18 mouse cellular contexts compared by ENCODE assay signal in genomic region chr4:37445268-37445667, GRCm38 (mm10).
DNase-seq lines count a peak whose midpoint lies in the region; ATAC-seq and TF ChIP-seq lines count a peak whose summit lies in the region.
"Had no signal": no experiment of that assay in that cellular context is flagged by ENCODE, and none has a peak within 500 bp of the region (broad histone marks: within the 10 kb centered on the region; RNA-seq: fewer than 3 reads in every experiment).

No protein-coding gene starts in this region.

- H3K4me2 ChIP-seq in hindbrain, postnatal 0 days (ENCODE audit: low read depth, low read length) = no peak overlapping the region
- H3K4me2 ChIP-seq in hindbrain, embryonic 12.5 days (replicated peaks) = no peak overlapping the region
- no peak overlapping the region for H3K4me2 ChIP-seq in midbrain, embryonic 11.5 days
- H3K4me2 ChIP-seq: embryonic facial prominence, embryonic 12.5 days; forebrain, embryonic 15.5 days; heart, embryonic 12.5 days; hindbrain, embryonic 15.5 days had no signal

- 0 out of 2 replicates have a peak, but pooled peaks have one; percentile 20 for TF ChIP-seq CTCF in hindbrain, postnatal 0 days (IDR thresholded peaks at IDR 0.05; ENCODE audit: low read depth)

- no peak overlapping the region for H3K27ac ChIP-seq in hindbrain, postnatal 0 days
- no peak overlapping the region for H3K27ac ChIP-seq in hindbrain, embryonic 12.5 days
- no peak overlapping the region for H3K27ac ChIP-seq in midbrain, embryonic 11.5 days (ENCODE audit: low read depth, low read length)
- H3K27ac ChIP-seq: embryonic facial prominence, embryonic 12.5 days; forebrain, embryonic 15.5 days; hindbrain, embryonic 15.5 days had no signal

- WGBS in hindbrain, postnatal 0 days = 70% methylated on average over 2 of the region's 2 CpGs
- 79% methylated on average over 2 of the region's 2 CpGs for WGBS in hindbrain, embryonic 12.5 days
- 79% methylated on average over 2 of the region's 2 CpGs for WGBS in midbrain, embryonic 11.5 days

- H3K9me3 ChIP-seq in hindbrain, postnatal 0 days (ENCODE audit: low read length) = no peaks in the 10 kb centered on the region
- H3K9me3 ChIP-seq in hindbrain, embryonic 12.5 days (replicated peaks) = no peaks in the 10 kb centered on the region
- H3K9me3 ChIP-seq in midbrain, embryonic 11.5 days (ENCODE audit: control insufficient read depth, low read length) = no peaks in the 10 kb centered on the region
- H3K9me3 ChIP-seq: embryonic facial prominence, embryonic 12.5 days; forebrain, embryonic 15.5 days; heart, embryonic 12.5 days; hindbrain, embryonic 15.5 days had no signal

- ATAC-seq in hindbrain, postnatal 0 days = no peak
- ATAC-seq in hindbrain, embryonic 12.5 days (ENCODE audit: low FRiP score) = no peak
- ATAC-seq in midbrain, embryonic 11.5 days (ENCODE audit: low FRiP score) = no peak
- ATAC-seq: forebrain, embryonic 15.5 days had no signal

- peak; percentile 17 for DNase-seq in adrenal gland, postnatal 14 days
- DNase-seq in adrenal gland, postnatal 4 days (ENCODE audit: low spot score in 2 of 2) = no peak
- DNase-seq in hindbrain, postnatal 0 days (ENCODE audit: low spot score) = peak; percentile 2
- peak; percentile 14 for DNase-seq in 416B (ENCODE audit: low read depth)
- DNase-seq in c-Kit-positive CD71-positive TER-119-positive erythroid progenitor cells, embryonic 14.5 days (ENCODE audit: low spot score) = peak; percentile 0
- no peak for DNase-seq in kidney, postnatal 25 days
- no peak for DNase-seq in midbrain, embryonic 11.5 days (ENCODE audit: low spot score, missing footprints)
- DNase-seq: adrenal gland, adult 2 months; B cell, adult 2 months; gastrocnemius, postnatal 10 days; lung, adult 18-20 months; right cerebral cortex, postnatal 4 days had no signal

- H3K36me3 ChIP-seq in hindbrain, postnatal 0 days (ENCODE audit: insufficient read depth, low read length) = no peaks in the 10 kb centered on the region
- H3K36me3 ChIP-seq in hindbrain, embryonic 12.5 days = no peaks in the 10 kb centered on the region
- H3K36me3 ChIP-seq in midbrain, embryonic 11.5 days (ENCODE audit: control insufficient read depth, insufficient read depth, low read length) = no peaks in the 10 kb centered on the region
- H3K36me3 ChIP-seq: embryonic facial prominence, embryonic 12.5 days; forebrain, embryonic 15.5 days; heart, embryonic 12.5 days; hindbrain, embryonic 15.5 days had no signal

- no peaks in the 10 kb centered on the region for H3K4me1 ChIP-seq in hindbrain, postnatal 0 days (ENCODE audit: insufficient read depth, low read length)
- no peaks in the 10 kb centered on the region for H3K4me1 ChIP-seq in hindbrain, embryonic 12.5 days
- no peaks in the 10 kb centered on the region for H3K4me1 ChIP-seq in midbrain, embryonic 11.5 days (ENCODE audit: control insufficient read depth, insufficient read depth, low read length)
- H3K4me1 ChIP-seq: embryonic facial prominence, embryonic 12.5 days; forebrain, embryonic 15.5 days; heart, embryonic 12.5 days; hindbrain, embryonic 15.5 days had no signal

- H3K4me3 ChIP-seq in hindbrain, postnatal 0 days (ENCODE audit: low read length) = no peak overlapping the region
- no peak overlapping the region for H3K4me3 ChIP-seq in hindbrain, embryonic 12.5 days
- H3K4me3 ChIP-seq in midbrain, embryonic 11.5 days (ENCODE audit: low read depth, low read length) = no peak overlapping the region
- H3K4me3 ChIP-seq: embryonic facial prominence, embryonic 12.5 days; forebrain, embryonic 15.5 days; heart, embryonic 12.5 days; hindbrain, embryonic 15.5 days; myocyte had no signal

- no peaks in the 10 kb centered on the region for H3K27me3 ChIP-seq in hindbrain, postnatal 0 days (ENCODE audit: insufficient read depth, low read length)
- H3K27me3 ChIP-seq in hindbrain, embryonic 12.5 days = no peaks in the 10 kb centered on the region
- no peaks in the 10 kb centered on the region for H3K27me3 ChIP-seq in midbrain, embryonic 11.5 days (ENCODE audit: control insufficient read depth, insufficient read depth, low read length)
- H3K27me3 ChIP-seq: embryonic facial prominence, embryonic 12.5 days; forebrain, embryonic 15.5 days; heart, embryonic 12.5 days; hindbrain, embryonic 15.5 days had no signal

- no peak overlapping the region for H3K9ac ChIP-seq in hindbrain, postnatal 0 days (replicated peaks; ENCODE audit: low read length)
- H3K9ac ChIP-seq in hindbrain, embryonic 12.5 days = no peak overlapping the region
- H3K9ac ChIP-seq in midbrain, embryonic 11.5 days (ENCODE audit: low read length) = no peak overlapping the region
- H3K9ac ChIP-seq: embryonic facial prominence, embryonic 12.5 days; forebrain, embryonic 15.5 days; heart, embryonic 12.5 days; hindbrain, embryonic 15.5 days had no signal

Comparison
In these comparisons a context has a peak if more than half of its experiments do, and no peak if none do; other contexts are left out.
1. DNase-seq: peak in adrenal gland, postnatal 14 days (single experiment), hindbrain, postnatal 0 days (single experiment), 416B (single experiment) and c-Kit-positive CD71-positive TER-119-positive erythroid progenitor cells, embryonic 14.5 days (single experiment); none in adrenal gland, postnatal 4 days (0 of 2), kidney, postnatal 25 days (0 of 2) and midbrain, embryonic 11.5 days (single experiment).